Mouse (Mus musculus) C2C12 (cell line): ENCODE measurements around the gene Bmp7. TPM values are rescaled to one million over a fixed set of nuclear protein-coding genes. Genes with fewer than 3 reads are reported as not detected.

Experiments
- H3K27me3 ChIP-seq: one replicate; pipeline ENCODE4 v1.6.1; 2011; ENCODE audit not compliant: control insufficient read depth, insufficient read depth, insufficient read length
- H3K36me3 ChIP-seq: one replicate; pipeline ENCODE4 v1.6.1; 2011; ENCODE audit not compliant: control insufficient read depth, insufficient read depth
- H3K4me3 ChIP-seq: one replicate; pipeline ENCODE4 v1.5.1; 2011; ENCODE audit warnings: mild to moderate bottlenecking, control low read depth; ENCODE audit not compliant: poor library complexity, insufficient read depth, severe bottlenecking
- H3K79me2 ChIP-seq: one replicate; pipeline ENCODE4 v1.6.1; 2011; ENCODE audit not compliant: control insufficient read depth, insufficient read depth
- H3K79me3 ChIP-seq: one replicate; pipeline ENCODE4 v1.6.1; 2011; ENCODE audit warnings: low read depth, control low read depth
- H3ac ChIP-seq: one replicate; pipeline ENCODE3; 2011; ENCODE audit warnings: low read depth; ENCODE audit not compliant: control insufficient read depth, insufficient read length
- CEBPB ChIP-seq: IDR thresholded peaks from one replicate; pipeline ENCODE4 v1.6.1; 2011; ENCODE audit warnings: low read depth, mild to moderate bottlenecking, control low read depth, moderate library complexity
- CTCF ChIP-seq: IDR thresholded peaks from one replicate; pipeline ENCODE4 v1.5.1; 2011; ENCODE audit not compliant: control insufficient read depth, insufficient read depth, insufficient read length
- FOSL1 ChIP-seq: IDR thresholded peaks from one replicate; pipeline ENCODE4 v1.8.0; 2011; ENCODE audit warnings: mild to moderate bottlenecking, low read length; ENCODE audit not compliant: poor library complexity, insufficient read depth, severe bottlenecking
- MAX ChIP-seq: IDR thresholded peaks from one replicate; pipeline ENCODE4 v1.6.1; 2011; ENCODE audit warnings: mild to moderate bottlenecking, control low read depth
- MYOD1 ChIP-seq: IDR thresholded peaks from one replicate; pipeline ENCODE4 v1.6.1; 2011; ENCODE audit warnings: low read depth; ENCODE audit not compliant: control insufficient read depth, insufficient read length
- MYOG ChIP-seq: IDR thresholded peaks from one replicate; pipeline ENCODE4 v1.6.1; 2011; ENCODE audit not compliant: control insufficient read depth, insufficient read length; ENCODE audit errors: extremely low read depth
- USF1 ChIP-seq: IDR thresholded peaks from one replicate; pipeline ENCODE4 v1.6.1; 2011; ENCODE audit warnings: low read depth, mild to moderate bottlenecking, control low read depth, moderate library complexity
- polyA plus RNA-seq: library from polyadenylated mRNA; unstranded; fragments of >200 nt; fragmentation: generic; extraction: Trizol; gene quantifications from one replicate; pipeline ENCODE4 v1.2.1, GENCODE M21; 2012; ENCODE audit warnings: missing spikeins

Bmp7 gene
- polyA plus RNA-seq, 1 experiment, result 0.01 TPM

DNA sequence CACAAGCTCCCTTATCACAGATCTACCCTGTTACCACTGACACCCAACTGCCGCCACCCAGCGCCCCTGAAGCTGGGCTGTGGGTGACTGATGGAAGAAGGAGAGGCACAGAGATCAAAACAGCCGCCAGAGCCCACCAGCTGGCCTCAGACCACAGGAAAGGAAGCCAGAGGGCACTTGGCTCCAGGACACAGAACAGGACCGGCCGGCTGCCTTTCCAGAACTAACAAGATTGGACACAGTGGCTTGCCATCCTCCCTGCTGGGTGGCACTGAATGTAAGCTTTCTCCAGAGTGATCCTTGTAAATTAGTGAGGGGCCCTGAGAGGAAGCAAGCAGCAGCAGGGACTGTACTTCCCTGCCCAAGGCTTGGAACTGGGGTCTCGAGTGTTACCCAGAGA, 30.7 kb downstream of the Bmp7 start:
- H3K4me3 ChIP-seq, result no peak overlapping the region
- no peak overlapping the region for H3ac ChIP-seq
- H3K79me2 ChIP-seq, result no peaks in the 10 kb centered on the region
- no peaks in the 10 kb centered on the region for H3K36me3 ChIP-seq
- no peak for TF ChIP-seq CTCF
- no peak for TF ChIP-seq FOSL1
- TF ChIP-seq MYOG, result no peak
- TF ChIP-seq MYOD1, result no peak
- TF ChIP-seq CEBPB, result no peak
- TF ChIP-seq MAX, result no peak
- TF ChIP-seq USF1, result no peak
- H3K27me3 ChIP-seq, result no peaks in the 10 kb centered on the region
- H3K79me3 ChIP-seq, result no peaks in the 10 kb centered on the region

- TF ChIP-seq FOSL1, result no peak
- no peak for TF ChIP-seq CTCF
- TF ChIP-seq USF1, result no peak
- no peak for TF ChIP-seq CEBPB
- no peak for TF ChIP-seq MAX
- no peak for TF ChIP-seq MYOG
- TF ChIP-seq MYOD1, result no peak
- no peak overlapping the region for H3K4me3 ChIP-seq
- H3K79me3 ChIP-seq, result no peaks in the 10 kb centered on the region
- no peaks in the 10 kb centered on the region for H3K79me2 ChIP-seq
- H3K27me3 ChIP-seq, result no peaks in the 10 kb centered on the region
- H3ac ChIP-seq, result no peak overlapping the region
- no peaks in the 10 kb centered on the region for H3K36me3 ChIP-seq
These were observed 34.0 kb downstream of the Bmp7 start for GRCm38 (mm10) chr2:172906146-172906545.

- no peaks in the 10 kb centered on the region for H3K79me3 ChIP-seq
- TF ChIP-seq FOSL1, result no peak
- no peak for TF ChIP-seq USF1
- no peak for TF ChIP-seq MAX
- no peak for TF ChIP-seq CEBPB
- TF ChIP-seq MYOG, result no peak
- TF ChIP-seq CTCF, result no peak
- TF ChIP-seq MYOD1, result no peak
- no peak overlapping the region for H3ac ChIP-seq
- no peak overlapping the region for H3K4me3 ChIP-seq
- H3K79me2 ChIP-seq, result no peaks in the 10 kb centered on the region
- no peaks in the 10 kb centered on the region for H3K36me3 ChIP-seq
- no peaks in the 10 kb centered on the region for H3K27me3 ChIP-seq
These were observed 35.1 kb downstream of the Bmp7 start for GRCm38 (mm10) chr2:172905057-172905456.

- Histone ChIP-seq H3K36me3 (no peaks in the 10 kb centered on the region), H3K4me3 (no peak overlapping the region), H3K79me2 (no peaks in the 10 kb centered on the region), H3ac (no peak overlapping the region), H3K79me3 (no peaks in the 10 kb centered on the region), H3K27me3 (no peaks in the 10 kb centered on the region)
- no peak for TF ChIP-seq CTCF
- no peak for TF ChIP-seq MYOG
- no peak for TF ChIP-seq MYOD1
- no peak for TF ChIP-seq CEBPB
- TF ChIP-seq MAX, result no peak
- TF ChIP-seq FOSL1, result no peak
- TF ChIP-seq USF1, result no peak
These were observed 35.5 kb downstream of the Bmp7 start for GRCm38 (mm10) chr2:172904614-172905013.

- Histone ChIP-seq H3K36me3 (no peaks in the 10 kb centered on the region), H3K79me3 (no peaks in the 10 kb centered on the region), H3K4me3 (no peak overlapping the region), H3K27me3 (no peaks in the 10 kb centered on the region), H3K79me2 (no peaks in the 10 kb centered on the region), H3ac (no peak overlapping the region)
- TF ChIP-seq MAX (no peak), CEBPB (no peak), USF1 (no peak), MYOD1 (no peak), CTCF (no peak)
These were observed 36.6 kb downstream of the Bmp7 start for GRCm38 (mm10) chr2:172903523-172903922.

GRCm38 (mm10) chr2:172900954-172901701, 39.0 kb downstream of the Bmp7 start:
- Histone ChIP-seq H3K79me3 (no peaks in the 10 kb centered on the region), H3K36me3 (no peaks in the 10 kb centered on the region), H3K27me3 (no peaks in the 10 kb centered on the region), H3ac (no peak overlapping the region), H3K4me3 (no peak overlapping the region), H3K79me2 (no peaks in the 10 kb centered on the region)
- no peak for TF ChIP-seq MYOG
